Mouse (Mus musculus): Measurements from ENCODE around the gene Tomm20l.

Tomm20l gene

GRCm38 (mm10) chr12:71154979-71155378 is 43.8 kb downstream of the Tomm20l start:
- DNase-seq (ENCODE audit: low spot score in 2 of 2) = no peak

- DNase-seq (ENCODE audit: low spot score in 2 of 2) = no peak
These were observed 46.7 kb downstream of the Tomm20l start for GRCm38 (mm10) chr12:71157974-71158373.

DNA sequence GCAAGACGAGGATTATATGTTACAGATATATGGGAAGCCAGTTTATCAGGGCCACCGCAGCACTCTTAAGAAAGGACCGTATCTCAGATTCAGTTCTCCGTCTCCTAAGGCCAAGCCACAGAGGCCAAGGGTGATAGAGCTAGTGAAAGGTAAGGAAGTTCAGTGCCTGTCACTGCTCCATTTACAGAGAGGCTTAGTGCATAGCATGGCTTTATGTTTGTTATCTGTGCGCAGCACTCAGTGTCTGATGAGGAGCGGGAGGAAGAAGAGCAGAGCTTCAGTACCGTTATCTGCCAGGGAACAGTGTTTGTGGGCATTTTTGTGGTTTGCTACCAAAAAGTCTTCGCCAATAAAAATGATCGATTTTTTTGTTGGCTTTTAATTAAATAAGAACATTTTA is 53.2 kb downstream of the Tomm20l start:
- no peak for DNase-seq (ENCODE audit: low spot score in 2 of 2)

GRCm38 (mm10) chr12:71169911-71170310 is 58.7 kb downstream of the Tomm20l start:
- no peak for DNase-seq (ENCODE audit: low spot score in 2 of 2)

Measured in spleen, postnatal 4 days (tissue).